31 mouse cellular contexts compared by ENCODE assay signal in the genomic region with DNA sequence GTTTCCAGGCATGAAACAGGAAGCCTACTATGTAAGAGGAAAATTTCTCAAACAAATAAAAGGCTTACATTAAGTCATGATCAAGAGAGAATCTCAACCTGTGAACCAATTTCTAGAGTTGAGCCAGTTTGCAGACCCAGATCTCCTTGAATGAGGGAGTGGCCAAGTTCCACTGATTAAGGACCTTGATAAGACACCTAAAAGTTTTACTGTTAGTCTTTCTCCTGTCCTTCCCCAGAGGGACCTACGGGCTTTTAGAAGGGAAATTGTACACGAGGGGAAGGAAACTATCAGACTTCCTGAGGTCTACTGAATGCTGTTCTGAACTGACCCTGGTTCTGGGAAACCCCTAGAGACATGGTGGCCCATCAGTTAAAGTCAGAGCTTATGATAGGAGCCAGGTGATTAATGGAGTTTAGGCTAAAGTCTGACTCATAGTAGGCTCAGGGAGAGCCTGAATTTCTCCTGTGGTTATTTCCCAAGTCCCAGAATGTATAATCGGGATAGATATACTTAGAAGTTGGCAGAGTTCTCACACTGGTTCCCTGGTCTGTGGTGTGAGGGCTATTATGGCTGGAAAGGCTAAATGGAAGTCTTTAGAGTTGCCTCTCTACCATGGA. TPM values are rescaled to one million over a fixed set of nuclear protein-coding genes. Genes with fewer than 3 reads are reported as not detected.
"Had no signal": no experiment of that assay in that cellular context is flagged by ENCODE, and none has a peak within 500 bp of the region (broad histone marks: within the 10 kb centered on the region; RNA-seq: fewer than 3 reads in every experiment).

No protein-coding gene starts in this region.

- DNase-seq: gastrocnemius, postnatal 10 days; gastrocnemius, postnatal 25 days; heart, postnatal 10 days; heart, postnatal 4 days; kidney, adult 11 months; kidney, adult 2 months; kidney, adult 9 months; kidney, postnatal 14 days; kidney, postnatal 36 days; layer of hippocampus, adult 9-11 months; layer of hippocampus, postnatal 36 days; liver; liver, embryonic 13.5 days had no signal

- ATAC-seq: hindbrain, embryonic 16.5 days; intestine, embryonic 16.5 days had no signal

RNA-seq across cellular contexts. Expression of a gene that starts 31.1 kb away (rescaled TPM):
- total RNA-seq: gastrocnemius, adult 2 months; gastrocnemius, postnatal 10 days; gastrocnemius, postnatal 25 days; gastrocnemius, postnatal 4 days; heart, adult 8-10 months; heart, postnatal 10 days; heart, postnatal 25 days; heart, postnatal 4 days; layer of hippocampus, adult 18-20 months; layer of hippocampus, adult 8-10 months; layer of hippocampus, postnatal 14 days; layer of hippocampus, postnatal 36 days; left cerebral cortex, adult 2 months; left cerebral cortex, postnatal 14 days; left cerebral cortex, postnatal 36 days had no signal
- polyA plus RNA-seq: frontal cortex, adult 2 months; heart, embryonic 12.5 days; heart, embryonic 14.5 days; hindbrain, embryonic 12.5 days; kidney, adult 2 months; kidney, postnatal 0 days; large intestine, adult 2 months had no signal
